Mouse (Mus musculus) spleen, adult 18-20 months (tissue): Measurements from ENCODE around the gene Hsp90ab1.
A peak's percentile ranks its signal among the peaks of the same experiment; 100 is the strongest.

ENCODE experiments used
- DNase-seq, 2 experiments: peaks; one replicate each; pipeline ENCODE4 v3.0.0; 2022; ENCODE audit warnings: mixed read lengths in 2 of 2

The Hsp90ab1 gene

GRCm38 (mm10) chr17:45578843-45579242 is 5.8 kb upstream of the Hsp90ab1 start:
- DNase-seq: no peak

DNA sequence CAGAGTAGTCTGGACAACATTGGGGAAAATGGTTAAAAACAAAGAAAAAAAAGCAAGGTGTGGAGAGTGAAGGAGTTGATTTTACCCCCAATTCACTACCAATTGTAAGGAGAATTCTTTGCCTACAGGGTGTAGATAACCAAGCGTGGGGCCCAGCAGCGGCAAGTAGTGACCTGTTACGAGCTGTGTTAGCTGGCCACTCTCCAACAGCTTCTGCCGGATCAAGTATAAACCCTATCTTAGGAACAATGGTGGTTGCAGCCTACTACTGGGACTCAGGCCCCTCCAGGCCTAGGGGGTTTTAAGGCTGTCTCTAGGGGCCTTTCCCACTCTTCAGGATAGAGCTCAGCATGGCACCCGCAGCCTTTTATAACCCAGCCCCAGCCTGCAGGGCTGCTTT is 5.2 kb upstream of the Hsp90ab1 start:
- DNase-seq: no peak

GRCm38 (mm10) chr17:45575123-45575897 is 2.2 kb upstream of the Hsp90ab1 start:
- DNase-seq: no peak

- peak; percentile 69 to 76 for DNase-seq
These were observed 1.2 kb upstream of the Hsp90ab1 start for GRCm38 (mm10) chr17:45574129-45574761.

GRCm38 (mm10) chr17:45573780-45574123 is 681 bp upstream of the Hsp90ab1 start:
- DNase-seq: peak; percentile 94 to 97

DNA sequence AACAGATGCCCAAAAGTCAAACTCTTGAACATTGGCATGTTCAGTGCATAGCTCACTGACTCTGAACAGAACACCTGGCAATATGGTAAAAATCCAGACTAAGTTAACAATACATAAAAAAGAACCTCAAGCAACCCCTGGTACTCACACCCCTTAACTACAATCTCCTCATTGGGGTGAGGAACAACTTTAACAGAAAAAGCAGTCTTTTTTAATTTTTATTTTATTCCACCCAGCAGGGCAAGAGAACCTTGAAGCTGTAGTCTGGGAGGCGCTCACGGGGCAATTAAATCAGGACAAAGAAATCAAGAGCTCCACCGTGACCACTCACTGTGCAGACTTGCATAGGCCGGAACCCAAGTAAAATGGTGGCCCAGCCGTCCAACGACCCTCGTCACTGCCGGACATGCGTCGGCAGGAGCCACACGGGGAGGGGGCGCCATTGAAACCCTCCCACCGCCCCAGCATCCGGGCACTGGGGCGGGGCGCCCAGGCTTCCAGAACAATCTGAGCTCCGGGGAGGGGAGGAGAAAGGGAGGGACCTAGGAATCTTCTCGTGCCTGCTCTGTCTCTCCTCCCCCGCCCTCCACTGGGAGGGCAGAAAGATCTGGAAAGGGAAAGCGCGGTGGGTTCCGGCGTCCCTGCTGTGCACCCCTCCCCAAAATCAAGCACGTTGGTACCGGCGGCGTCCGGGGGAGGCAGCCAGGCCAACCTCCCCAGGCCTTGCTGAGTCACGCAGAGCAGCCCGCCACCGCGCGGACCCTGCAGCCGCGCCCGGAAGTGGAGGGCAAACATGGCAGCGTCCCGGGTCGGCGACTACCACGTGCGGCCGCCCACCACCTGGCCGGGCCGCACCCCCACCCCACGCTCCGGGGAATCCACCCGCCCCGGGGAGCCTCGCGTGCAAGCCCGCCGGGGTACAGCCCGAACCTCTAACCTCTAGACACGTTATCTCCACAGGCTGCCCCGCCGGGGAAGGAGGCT is 676 bp downstream of the Hsp90ab1 start:
- peak; percentile 62 to 64 for DNase-seq

DNA sequence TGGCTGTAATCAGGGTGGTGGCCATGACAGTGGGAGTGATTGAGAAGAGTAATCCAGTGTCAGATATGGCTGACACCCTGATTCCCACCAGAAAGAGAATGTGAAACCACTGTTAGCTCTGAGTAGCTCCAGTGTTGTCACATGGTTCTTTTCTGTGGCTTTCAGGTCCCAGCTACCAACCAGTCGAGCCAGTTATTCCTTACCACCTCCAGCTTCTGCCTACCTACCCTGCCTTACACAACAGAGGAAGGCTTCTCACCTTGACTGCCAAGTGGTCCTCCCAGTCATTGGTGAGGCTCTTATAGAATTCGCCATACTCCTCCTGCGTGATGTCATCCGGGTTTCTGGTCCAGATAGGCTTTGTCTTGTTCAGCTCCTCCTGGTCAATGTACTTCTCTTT is 3.1 kb downstream of the Hsp90ab1 start:
- DNase-seq: no peak

- DNase-seq: no peak
These were observed 4.1 kb downstream of the Hsp90ab1 start for GRCm38 (mm10) chr17:45568990-45569389.

DNA sequence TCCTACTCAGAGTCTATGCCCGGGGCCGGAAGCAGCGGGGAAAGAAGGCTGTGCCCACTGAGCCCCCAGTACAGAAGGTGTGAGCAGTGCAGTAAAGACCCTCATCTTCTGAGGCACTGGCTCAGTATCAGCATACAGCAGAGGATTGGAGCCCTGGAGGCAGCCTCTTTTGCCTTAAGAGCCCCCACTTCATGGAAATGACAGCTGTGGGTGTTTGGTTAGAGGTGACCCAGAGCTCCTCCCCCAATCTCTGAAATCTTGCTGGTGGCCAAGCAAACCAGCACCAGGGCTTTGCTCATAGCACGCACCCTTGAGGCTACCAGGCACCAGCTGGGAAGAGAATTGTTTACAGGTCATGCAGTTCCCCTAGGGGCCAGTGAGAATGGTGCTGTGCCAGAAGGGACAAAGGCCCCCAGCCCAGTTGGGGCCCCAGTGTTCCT is 5.9 kb downstream of the Hsp90ab1 start:
- no peak for DNase-seq

DNA sequence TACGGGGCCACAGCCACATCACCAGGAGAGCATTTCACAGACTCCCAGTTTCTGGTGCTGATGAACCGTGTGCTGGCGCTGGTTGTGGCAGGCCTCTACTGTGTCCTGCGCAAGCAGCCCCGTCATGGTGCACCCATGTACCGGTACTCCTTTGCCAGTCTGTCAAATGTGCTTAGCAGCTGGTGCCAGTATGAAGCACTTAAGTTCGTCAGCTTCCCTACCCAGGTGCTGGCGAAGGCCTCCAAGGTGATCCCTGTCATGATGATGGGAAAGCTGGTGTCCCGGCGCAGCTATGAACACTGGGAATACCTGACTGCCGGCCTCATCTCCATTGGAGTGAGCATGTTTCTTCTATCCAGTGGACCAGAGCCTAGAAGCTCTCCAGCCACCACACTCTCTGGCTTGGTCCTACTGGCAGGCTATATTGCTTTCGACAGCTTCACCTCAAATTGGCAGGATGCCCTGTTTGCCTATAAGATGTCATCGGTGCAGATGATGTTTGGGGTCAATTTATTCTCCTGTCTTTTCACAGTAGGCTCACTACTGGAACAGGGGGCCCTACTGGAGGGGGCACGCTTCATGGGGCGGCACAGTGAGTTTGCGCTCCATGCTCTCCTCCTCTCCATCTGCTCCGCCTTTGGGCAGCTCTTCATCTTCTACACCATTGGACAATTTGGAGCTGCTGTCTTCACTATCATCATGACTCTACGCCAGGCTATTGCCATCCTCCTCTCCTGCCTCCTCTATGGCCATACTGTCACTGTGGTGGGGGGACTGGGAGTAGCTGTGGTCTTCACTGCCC is 6.5 kb downstream of the Hsp90ab1 start:
- no peak for DNase-seq

DNA sequence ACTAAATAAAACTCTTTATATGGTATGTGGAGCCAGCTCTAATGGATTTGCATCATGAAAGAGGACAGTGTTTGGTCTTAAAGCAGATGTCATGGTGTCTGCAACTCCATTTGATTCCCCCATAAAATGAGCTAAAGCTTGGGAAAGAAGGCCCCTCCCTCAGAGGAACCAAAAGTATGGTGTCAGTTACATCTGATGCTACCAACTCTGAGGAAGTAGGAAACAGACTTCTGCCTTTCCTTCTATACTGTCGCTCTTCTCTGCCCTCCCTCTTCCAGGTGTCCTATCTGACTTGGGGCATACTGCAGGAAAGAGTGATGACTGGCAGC is 7.1 kb downstream of the Hsp90ab1 start:
- no peak for DNase-seq

DNA sequence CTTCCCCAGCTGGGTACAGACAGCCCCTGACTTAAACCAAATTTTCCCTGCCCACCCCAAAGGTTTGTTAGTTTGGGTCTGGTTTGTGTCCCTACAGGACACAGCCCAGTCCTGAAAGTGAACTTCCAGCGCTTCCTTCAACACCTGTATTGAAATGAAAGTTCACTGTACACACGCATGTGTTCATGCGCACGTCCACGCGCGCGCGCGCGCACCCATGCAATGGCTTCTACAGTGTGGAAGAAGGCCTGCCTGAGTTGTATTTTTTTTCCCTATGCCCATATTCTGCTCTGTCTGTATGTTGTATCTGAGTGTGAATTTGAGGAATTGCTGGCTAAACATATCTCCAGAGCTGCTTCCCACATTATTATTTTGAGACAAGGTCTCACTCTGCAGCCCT is 8.0 kb downstream of the Hsp90ab1 start:
- DNase-seq: no peak

DNA sequence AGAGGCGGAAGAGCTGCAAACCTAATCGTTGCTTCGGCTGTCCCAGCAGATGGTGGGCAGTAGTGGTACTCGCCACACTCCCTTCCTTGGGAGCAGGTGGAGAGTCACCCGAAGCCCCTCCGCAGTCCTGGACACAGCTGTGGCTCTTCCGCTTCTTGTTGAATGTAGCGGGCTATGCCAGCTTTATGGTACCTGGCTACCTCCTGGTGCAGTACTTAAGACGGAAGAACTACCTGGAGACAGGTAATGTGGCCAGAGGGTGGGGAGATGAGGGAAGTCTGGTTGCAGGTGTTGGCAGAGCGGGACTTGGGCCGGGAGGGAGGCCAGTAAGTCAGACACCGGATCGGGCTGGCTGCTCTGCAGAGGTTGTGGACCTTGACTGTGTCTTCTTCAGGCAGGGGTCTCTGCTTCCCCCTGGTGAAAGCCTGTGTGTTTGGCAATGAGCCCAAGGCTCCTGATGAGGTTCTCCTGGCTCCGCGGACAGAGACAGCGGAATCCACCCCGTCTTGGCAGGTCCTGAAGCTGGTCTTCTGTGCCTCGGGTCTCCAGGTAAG is 8.5 kb downstream of the Hsp90ab1 start:
- DNase-seq: no peak

GRCm38 (mm10) chr17:45563655-45564530 is 9.2 kb downstream of the Hsp90ab1 start, which contains the start of gene Slc35b2:
TSS of gene Slc35b2 (plus strand) at chr17:45563874.
- DNase-seq: peak; percentile 82 to 86

- DNase-seq: peak in 1 of 2 experiments; percentile 27
These were observed 9.9 kb downstream of the Hsp90ab1 start for GRCm38 (mm10) chr17:45563216-45563615.

DNA sequence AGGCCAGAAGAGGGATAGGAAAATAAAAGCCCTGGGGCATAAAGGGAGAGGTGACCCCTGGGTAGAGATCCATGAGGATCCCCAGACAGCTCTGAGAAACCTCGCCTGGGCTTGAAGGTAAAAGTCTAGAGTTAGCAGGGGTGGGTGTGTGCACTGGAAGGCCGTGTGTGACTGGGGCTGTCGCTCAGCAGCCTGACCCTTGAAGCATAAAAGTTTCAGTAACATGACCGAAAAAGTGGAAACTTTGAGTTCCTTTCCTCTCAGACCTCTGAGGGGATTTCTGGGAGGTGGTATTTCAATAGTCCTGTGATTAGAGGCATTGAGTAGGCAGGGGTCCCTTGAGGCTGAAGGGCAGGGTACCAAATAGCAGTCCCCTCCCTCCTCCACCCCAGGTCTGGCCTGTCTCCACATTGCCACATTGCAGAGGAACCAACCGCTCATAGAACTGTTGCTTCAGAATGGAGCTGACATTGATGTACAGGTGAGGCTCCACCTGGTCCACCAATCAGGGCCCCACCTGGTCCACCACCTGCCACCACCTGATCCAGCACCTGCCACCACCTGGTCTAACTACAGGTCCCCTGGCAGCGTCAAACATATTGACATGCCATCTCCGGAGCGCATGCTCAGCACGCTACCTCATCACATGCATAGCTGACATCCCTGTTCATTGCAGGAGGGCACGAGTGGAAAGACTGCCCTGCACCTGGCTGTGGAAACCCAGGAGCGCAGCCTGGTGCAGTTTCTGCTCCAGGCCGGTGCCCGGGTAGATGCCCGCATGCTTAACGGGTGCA is 13.1 kb downstream of the Hsp90ab1 start:
- no peak for DNase-seq

GRCm38 (mm10) chr17:45557998-45558862 is 14.8 kb downstream of the Hsp90ab1 start:
- DNase-seq: peak; percentile 53 to 56

DNA sequence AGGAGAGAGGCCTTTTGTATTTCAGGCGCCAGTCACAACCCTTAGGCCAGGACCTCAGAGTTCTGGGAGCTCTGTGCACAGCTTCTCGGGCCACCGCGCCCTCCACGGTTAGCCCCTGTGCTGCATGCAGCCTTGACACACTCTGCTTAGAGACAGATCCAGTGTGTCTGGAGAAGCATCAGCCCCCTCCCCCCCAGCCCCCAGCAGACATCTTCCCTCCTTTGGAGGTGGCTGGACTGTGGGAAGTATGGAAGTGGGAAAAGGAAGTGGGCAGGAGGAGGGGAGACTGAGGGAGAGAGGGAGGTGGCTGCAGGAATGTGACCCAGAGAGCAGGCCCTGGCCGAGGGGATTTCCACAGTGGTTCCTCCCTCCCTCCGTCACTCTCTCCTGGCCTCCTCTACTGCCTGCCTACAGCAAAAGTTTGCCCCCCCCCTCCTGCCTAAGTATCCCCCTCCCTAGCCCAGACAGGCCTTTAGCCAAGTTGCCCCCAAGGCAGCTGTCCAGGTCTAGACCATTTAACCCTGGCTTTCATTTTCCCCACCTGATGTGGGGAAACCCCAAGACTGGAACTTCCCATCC is 15.7 kb downstream of the Hsp90ab1 start:
- DNase-seq: peak; percentile 41 to 48
